Mouse (Mus musculus) testis, adult 2 months (tissue): Measurements from ENCODE around the gene Cog3.

Source experiments
- CTCF ChIP-seq: fragments of 200-500 bp; IDR thresholded peaks from 2 replicates; pipeline ENCODE4 v1.5.1; 2012; ENCODE audit warnings: low read depth, mild to moderate bottlenecking, inconsistent platforms, low read length, moderate library complexity; ENCODE audit not compliant: control insufficient read depth, insufficient read depth, insufficient replicate concordance
- POLR2A ChIP-seq: fragments of 200-500 bp; IDR thresholded peaks from 2 replicates; pipeline ENCODE4 v1.6.1; 2012; ENCODE audit warnings: low read depth, mild to moderate bottlenecking, inconsistent platforms, low read length, moderate library complexity; ENCODE audit not compliant: control insufficient read depth

DNA sequence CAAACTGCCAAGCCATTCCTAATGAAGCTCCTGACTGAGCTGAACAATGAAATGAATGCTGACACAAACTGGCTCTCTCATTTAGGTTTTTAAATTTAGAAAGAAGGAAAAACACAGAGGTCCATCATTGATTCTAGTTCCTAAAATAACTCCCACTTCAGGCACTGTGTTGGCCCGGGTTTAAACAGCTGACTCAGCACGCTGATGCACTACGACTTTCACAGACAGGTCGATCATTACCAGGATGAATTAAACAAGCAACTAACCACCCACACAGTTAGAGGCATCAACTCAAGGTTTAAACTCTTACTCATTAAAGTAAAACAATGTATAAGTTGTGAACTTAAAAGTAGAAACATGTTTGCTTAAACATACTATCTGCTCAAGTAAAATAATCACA is 47.7 kb downstream of the Cog3 start:
- TF ChIP-seq CTCF = no peak
- no peak for TF ChIP-seq POLR2A
